Mouse (Mus musculus) heart, adult 2 months (tissue): ENCODE measurements around the gene Pde4d. TPM values are rescaled to one million over a fixed set of nuclear protein-coding genes. Genes with fewer than 3 reads are reported as not detected.

Source experiments
- DNase-seq, 2 experiments: peaks; one replicate each; pipeline ENCODE4 v3.0.0; 2021
- H3K27ac ChIP-seq: fragments of 200-600 bp; 2 replicates; pipeline ENCODE4 v1.8.1; 2022
- H3K27me3 ChIP-seq: fragments of 200-500 bp; 2 replicates; pipeline ENCODE4 v1.6.1; 2012; ENCODE audit warnings: mild to moderate bottlenecking, low read length, inconsistent platforms, mixed read lengths; ENCODE audit not compliant: control insufficient read depth, insufficient read depth
- H3K36me3 ChIP-seq: fragments of 200-500 bp; 2 replicates; pipeline ENCODE4 v1.6.1; 2012; ENCODE audit warnings: low read length, inconsistent platforms; ENCODE audit not compliant: control insufficient read depth, insufficient read depth
- H3K4me1 ChIP-seq: fragments of 200-500 bp; 2 replicates; pipeline ENCODE4 v1.6.1; 2011; ENCODE audit warnings: low read length; ENCODE audit not compliant: control insufficient read depth, insufficient read depth
- H3K4me3 ChIP-seq: fragments of 200-600 bp; 2 replicates; pipeline ENCODE4 v1.8.1; 2022
- H3K79me2 ChIP-seq: fragments of 200-500 bp; replicated peaks from 2 replicates; pipeline ENCODE4 v1.6.1; 2012; ENCODE audit warnings: mild to moderate bottlenecking, inconsistent platforms, low read length, moderate library complexity, mixed read lengths; ENCODE audit not compliant: control insufficient read depth, insufficient read depth
- H3K9ac ChIP-seq: fragments of 200-500 bp; 2 replicates; pipeline ENCODE4 v1.6.1; 2012; ENCODE audit warnings: low read depth, mild to moderate bottlenecking, control low read depth, inconsistent platforms, low read length, mixed read lengths
- CTCF ChIP-seq: fragments of 200-600 bp; IDR thresholded peaks from 2 replicates; pipeline ENCODE4 v1.8.1; 2022; ENCODE audit warnings: antibody characterized with exemption, mild to moderate bottlenecking, moderate library complexity
- EP300 ChIP-seq: fragments of 200-500 bp; IDR thresholded peaks from 2 replicates; pipeline ENCODE4 v1.6.1; 2011; ENCODE audit warnings: low read depth, low read length, control low read depth; ENCODE audit not compliant: insufficient read depth
- POLR2A ChIP-seq: fragments of 200-500 bp; IDR thresholded peaks from 2 replicates; pipeline ENCODE4 v1.6.1; 2011; ENCODE audit warnings: mild to moderate bottlenecking, low read depth, low read length, control low read depth; ENCODE audit not compliant: insufficient read depth
- WGBS: fragments of 180-500 bp; shearing (Covaris S2); methylation state at CpG from one replicate; pipeline ENCODE4 v1.1.7; 2018; 5-methylcytosine and 5-hydroxymethylcytosine counted together
- intact Hi-C: fragments of 180-260 bp; cut with DNase I; formaldehyde crosslinking; loops from one replicate; pipeline ENCODE4 v1.15.1; 2025
- polyA plus RNA-seq: library from polyadenylated mRNA; depleted of rRNA; stranded (reverse); fragments of >200 nt; gene quantifications from 2 replicates; pipeline ENCODE4 v1.2.3, GENCODE M21; 2012
- total RNA-seq, 2 experiments: library from RNA; stranded (reverse); gene quantifications; 2 replicates each; pipeline ENCODE4 v1.2.3; 2021

Gene Pde4d
- total and polyA plus RNA-seq, 3 experiments = 11.5 to 40.1 (median 38.1) TPM

DNA sequence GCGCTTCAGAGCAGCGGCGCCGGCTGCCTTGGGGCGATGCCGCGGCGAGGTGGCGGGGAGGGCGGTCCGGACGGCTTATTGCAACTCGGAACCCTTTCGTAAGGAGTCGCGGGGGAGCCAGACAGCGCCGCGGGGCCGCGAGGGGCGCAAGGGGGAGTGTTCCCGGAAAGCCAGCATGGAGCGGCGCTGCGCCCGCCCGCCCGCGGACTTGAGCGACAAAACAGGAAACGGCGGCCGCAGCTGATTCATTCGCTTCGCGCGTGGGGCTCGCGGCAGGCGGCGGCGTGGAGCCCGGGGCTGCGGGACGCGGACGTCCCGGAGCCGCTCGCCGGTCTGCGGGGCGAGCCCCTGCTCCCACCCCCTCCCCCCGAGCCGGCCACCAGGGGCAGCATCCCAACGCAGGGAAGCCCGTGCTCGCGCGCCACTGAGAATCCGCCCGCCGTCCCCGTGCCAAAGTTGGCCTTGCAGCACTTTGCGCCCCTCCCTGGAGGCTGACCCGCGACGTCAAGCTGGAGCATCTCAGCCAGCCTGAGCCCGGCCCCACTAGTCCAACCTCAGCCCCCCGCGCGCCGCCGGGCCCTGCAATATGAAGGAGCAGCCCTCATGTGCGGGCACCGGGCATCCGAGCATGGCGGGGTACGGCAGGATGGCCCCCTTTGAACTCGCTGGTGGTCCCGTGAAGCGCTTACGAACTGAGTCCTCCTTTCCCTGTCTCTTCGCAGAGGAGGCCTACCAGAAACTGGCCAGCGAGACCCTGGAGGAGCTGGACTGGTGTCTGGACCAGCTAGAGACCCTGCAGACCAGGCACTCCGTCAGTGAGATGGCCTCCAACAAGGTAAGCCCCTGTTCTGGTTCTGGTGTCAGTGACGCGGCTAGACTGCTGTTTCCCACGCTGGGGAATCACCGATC lies 1453.4 kb downstream of the Pde4d start:
- Histone ChIP-seq H3K9ac (peak overlapping the region; percentile 68), H3K4me1 (peaks cover 4% of the 10 kb centered on the region; the same call in 1 of the 2 replicates), H3K4me3 (peak overlapping the region; percentile 79), H3K36me3 (no peaks in the 10 kb centered on the region), H3K27ac (peak overlapping the region; percentile 66), H3K27me3 (no peaks in the 10 kb centered on the region), H3K79me2 (no peaks in the 10 kb centered on the region; the same call in 1 of the 2 replicates)
- intact Hi-C loops = no loop called here
- TF ChIP-seq EP300 (no peak), POLR2A (peak; percentile 29; the same call in 1 of the 2 replicates), CTCF (peak; percentile 67)
- WGBS = 1% methylated on average over 88 of the region's 91 CpGs
- peak; percentile 79 to 82 for DNase-seq

DNA sequence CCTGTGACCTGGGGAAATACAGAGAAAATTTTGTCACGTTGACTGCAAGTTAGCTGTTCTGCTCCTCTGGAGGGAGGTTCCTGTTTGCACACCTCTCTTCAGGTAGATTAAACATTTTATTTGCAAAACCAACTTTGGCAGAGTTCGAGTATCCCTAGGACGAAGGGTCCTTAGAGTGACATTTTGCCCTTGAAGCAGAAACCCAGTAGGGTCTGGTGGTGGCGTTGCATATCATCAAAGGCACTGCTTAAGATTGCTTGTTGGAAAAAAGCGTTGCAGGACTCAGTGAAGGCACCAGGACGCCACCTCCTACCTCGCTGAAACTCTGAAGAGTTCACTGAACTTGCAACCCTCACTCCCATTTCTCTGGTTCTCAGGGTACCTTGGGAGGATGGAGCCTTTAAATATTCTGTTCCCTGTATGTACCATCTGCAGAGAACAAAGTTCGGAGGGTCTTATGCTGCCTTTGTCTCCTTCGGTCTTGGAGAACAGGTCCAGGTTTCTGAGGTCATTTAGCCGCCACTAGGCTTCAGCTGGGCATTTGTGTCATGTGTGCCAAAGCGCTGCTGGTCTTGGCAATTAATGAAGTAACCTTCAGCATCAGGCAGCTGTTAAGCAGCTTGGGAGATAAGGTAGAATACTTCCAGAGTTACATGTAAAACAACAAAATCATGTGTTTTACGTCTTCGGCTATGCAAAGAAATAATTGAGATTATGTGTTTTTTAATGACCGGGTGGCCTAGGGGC lies 1454.2 kb downstream of the Pde4d start:
- WGBS = 39% methylated on average over 14 of the region's 14 CpGs
- Histone ChIP-seq H3K4me3 (peak overlapping the region; percentile 79), H3K79me2 (no peaks in the 10 kb centered on the region; the same call in 1 of the 2 replicates), H3K27ac (peak overlapping the region; percentile 66), H3K9ac (peak overlapping the region; percentile 68), H3K36me3 (no peaks in the 10 kb centered on the region), H3K4me1 (peaks cover 4% of the 10 kb centered on the region; the same call in 1 of the 2 replicates), H3K27me3 (no peaks in the 10 kb centered on the region)
- DNase-seq = no peak
- intact Hi-C loops = loop anchor here (1.0 kb wide), 1 partner anchor 82 kb away; no protein-coding TSS in a partner anchor
- TF ChIP-seq EP300 = no peak

- Histone ChIP-seq H3K4me3 (no peak overlapping the region), H3K4me1 (peaks cover 4% of the 10 kb centered on the region; the same call in 1 of the 2 replicates), H3K36me3 (0 out of 2 replicates have a peak, but pooled peaks cover 2% of the 10 kb centered on the region), H3K9ac (no peak overlapping the region), H3K27me3 (no peaks in the 10 kb centered on the region), H3K27ac (no peak overlapping the region), H3K79me2 (no peaks in the 10 kb centered on the region; the same call in 1 of the 2 replicates)
- intact Hi-C loops = loop anchor here (5.0 kb wide), 1 partner anchor 289 kb away; no protein-coding TSS in a partner anchor
- no peak for DNase-seq
- WGBS = 91% methylated on average over 4 of the region's 4 CpGs
- TF ChIP-seq EP300 (no peak), POLR2A (no peak), CTCF (no peak)
Measured at GRCm38 (mm10) chr13:109906342-109906888, 1456.7 kb downstream of the Pde4d start.

DNA sequence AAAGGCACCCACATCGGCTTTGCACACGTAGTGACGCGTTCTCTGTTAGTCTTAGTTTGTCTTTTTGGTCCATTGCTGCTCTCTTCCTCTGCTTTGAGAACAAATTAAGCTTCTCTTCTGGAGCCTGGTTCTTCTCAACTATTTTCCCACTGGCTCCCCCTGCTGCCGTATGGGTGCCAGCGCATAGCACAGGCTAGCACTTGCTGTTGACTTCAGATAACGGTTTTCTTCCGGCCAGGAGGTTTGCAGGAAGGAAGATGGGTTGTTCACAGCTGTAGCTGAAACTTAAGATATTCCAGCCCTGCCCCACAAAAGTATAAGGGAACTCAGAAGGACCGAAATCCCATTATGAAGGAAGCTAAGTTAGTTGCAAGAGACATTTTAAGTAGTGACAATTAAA lies 1457.9 kb downstream of the Pde4d start:
- peak; percentile 76 to 82 for DNase-seq
- TF ChIP-seq POLR2A (no peak), CTCF (peak; percentile 93), EP300 (peak; percentile 59; the same call in 1 of the 2 replicates)
- Histone ChIP-seq H3K79me2 (no peaks in the 10 kb centered on the region; the same call in 1 of the 2 replicates), H3K9ac (no peak overlapping the region), H3K4me3 (no peak overlapping the region), H3K36me3 (0 out of 2 replicates have a peak, but pooled peaks cover 2% of the 10 kb centered on the region), H3K27ac (no peak overlapping the region), H3K27me3 (no peaks in the 10 kb centered on the region), H3K4me1 (peaks cover 4% of the 10 kb centered on the region; the same call in 1 of the 2 replicates)
- intact Hi-C loops = loop anchor here (1.0 to 5.0 kb wide), 2 partner anchors 131 to 290 kb away; no protein-coding TSS in a partner anchor
- 19% methylated on average over 9 of the region's 9 CpGs for WGBS

DNA sequence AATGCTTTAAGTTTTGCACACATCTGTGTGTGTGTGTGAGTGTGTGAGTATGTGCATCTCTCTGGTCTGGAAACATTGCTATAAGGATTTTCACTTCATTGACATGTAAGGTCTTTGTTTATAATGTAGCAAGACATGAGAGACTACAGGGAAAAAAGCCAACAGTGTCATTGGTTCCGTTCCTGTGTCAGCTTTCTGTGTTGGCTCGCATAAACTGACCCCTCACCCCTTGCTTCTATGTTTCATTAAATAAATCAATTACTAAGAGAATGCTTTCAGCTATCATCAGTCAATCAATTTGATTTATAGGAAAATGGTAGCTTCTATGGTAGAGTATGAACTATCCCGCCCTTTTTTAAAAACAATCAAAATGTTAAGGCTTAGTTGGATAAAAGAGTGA lies 1458.6 kb downstream of the Pde4d start:
- Histone ChIP-seq H3K9ac (no peak overlapping the region), H3K27ac (no peak overlapping the region), H3K79me2 (no peaks in the 10 kb centered on the region; the same call in 1 of the 2 replicates), H3K4me1 (peaks cover 4% of the 10 kb centered on the region; the same call in 1 of the 2 replicates), H3K4me3 (no peak overlapping the region), H3K27me3 (no peaks in the 10 kb centered on the region), H3K36me3 (0 out of 2 replicates have a peak, but pooled peaks cover 2% of the 10 kb centered on the region)
- intact Hi-C loops = loop anchor here (5.0 kb wide), 1 partner anchor 291 kb away; no protein-coding TSS in a partner anchor
- no peak for DNase-seq
- WGBS = 65% methylated on average over 3 of the region's 3 CpGs
- TF ChIP-seq EP300 (no peak), POLR2A (no peak), CTCF (no peak)
